Mouse (Mus musculus): ENCODE measurements around the gene Cabcoco1.

The Cabcoco1 gene

GRCm38 (mm10) chr10:68435754-68436153 lies 105.9 kb downstream of the Cabcoco1 start:
- no peak for DNase-seq (ENCODE audit: low spot score in 2 of 2)

GRCm38 (mm10) chr10:68435001-68435560 lies 106.6 kb downstream of the Cabcoco1 start:
- DNase-seq (ENCODE audit: low spot score in 2 of 2) = no peak

- DNase-seq (ENCODE audit: low spot score in 2 of 2) = no peak
Observed at GRCm38 (mm10) chr10:68434045-68434639, 107.6 kb downstream of the Cabcoco1 start.

GRCm38 (mm10) chr10:68431346-68431745 lies 110.3 kb downstream of the Cabcoco1 start:
- no peak for DNase-seq (ENCODE audit: low spot score in 2 of 2)

- DNase-seq (ENCODE audit: low spot score in 2 of 2) = no peak
Observed at GRCm38 (mm10) chr10:68430929-68431328, 110.8 kb downstream of the Cabcoco1 start.

GRCm38 (mm10) chr10:68420393-68420920 lies 121.2 kb downstream of the Cabcoco1 start:
- no peak for DNase-seq (ENCODE audit: low spot score in 2 of 2)

GRCm38 (mm10) chr10:68419893-68420292 lies 121.8 kb downstream of the Cabcoco1 start:
- no peak for DNase-seq (ENCODE audit: low spot score in 2 of 2)

- DNase-seq (ENCODE audit: low spot score in 2 of 2) = no peak
Observed at GRCm38 (mm10) chr10:68417074-68417790, 124.5 kb downstream of the Cabcoco1 start.

GRCm38 (mm10) chr10:68405936-68406335 lies 135.8 kb downstream of the Cabcoco1 start:
- no peak for DNase-seq (ENCODE audit: low spot score in 2 of 2)

- DNase-seq (ENCODE audit: low spot score in 2 of 2) = no peak
Observed at GRCm38 (mm10) chr10:68396786-68397185, 144.9 kb downstream of the Cabcoco1 start.

- no peak for DNase-seq (ENCODE audit: low spot score in 2 of 2)
Observed at GRCm38 (mm10) chr10:68396083-68396482, 145.6 kb downstream of the Cabcoco1 start.

GRCm38 (mm10) chr10:68391640-68392039 lies 150.1 kb downstream of the Cabcoco1 start:
- no peak for DNase-seq (ENCODE audit: low spot score in 2 of 2)

- DNase-seq (ENCODE audit: low spot score in 2 of 2) = no peak
Observed at GRCm38 (mm10) chr10:68388802-68389201, 152.9 kb downstream of the Cabcoco1 start.

- no peak for DNase-seq (ENCODE audit: low spot score in 2 of 2)
Observed at GRCm38 (mm10) chr10:68388138-68388537, 153.6 kb downstream of the Cabcoco1 start.
